In the genomic region with DNA sequence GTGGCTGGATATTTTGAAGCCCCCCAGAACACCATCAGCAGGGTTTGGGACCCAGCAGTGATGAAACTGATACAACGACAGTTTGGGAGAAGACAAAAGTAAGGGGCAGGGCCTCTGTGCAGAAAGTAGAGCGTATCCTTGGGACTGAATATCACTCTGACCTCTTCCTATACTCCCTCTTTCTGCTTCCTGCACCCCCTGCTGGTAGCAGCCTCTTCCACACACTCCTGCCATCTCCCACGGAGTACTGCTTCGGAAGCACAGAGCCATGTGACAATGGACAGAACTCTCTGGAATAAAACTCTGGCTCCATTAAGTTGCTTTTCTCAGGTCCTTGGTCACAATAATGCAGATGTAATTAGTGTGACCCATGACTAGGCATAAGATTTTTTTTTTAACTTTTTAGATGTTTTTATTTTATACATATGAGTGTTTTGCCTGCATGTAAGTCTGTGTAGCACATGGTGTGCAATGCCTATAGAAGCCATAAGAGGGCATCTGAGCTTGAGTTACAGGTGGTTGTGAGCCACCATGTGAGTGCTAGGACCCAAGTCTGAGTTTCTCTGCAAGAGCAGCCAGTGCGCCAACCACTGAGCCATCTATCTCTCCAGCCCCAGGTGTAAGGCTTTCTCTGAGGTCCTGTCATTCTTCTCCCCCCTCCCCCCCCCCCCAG, we compare ENCODE assay signal across 9 mouse cellular contexts.
DNase-seq lines count a peak whose midpoint lies in the region; ATAC-seq and TF ChIP-seq lines count a peak whose summit lies in the region.
"Had no signal": no experiment of that assay in that cellular context is flagged by ENCODE, and none has a peak within 500 bp of the region (broad histone marks: within the 10 kb centered on the region; RNA-seq: fewer than 3 reads in every experiment).

No protein-coding gene starts in this region.

- H3K27ac ChIP-seq in kidney, postnatal 0 days = no peak overlapping the region
- H3K27ac ChIP-seq in kidney, embryonic 14.5 days (ENCODE audit: low read depth, low read length) = no peak overlapping the region
- no peak overlapping the region for H3K27ac ChIP-seq in liver, embryonic 14.5 days
- H3K27ac ChIP-seq: hindbrain, embryonic 15.5 days had no signal

- ATAC-seq in CD4-positive, CD25-positive, alpha-beta regulatory T cell, adult 4 months = no peak
- no peak for ATAC-seq in kidney, postnatal 0 days (replicated peaks; ENCODE audit: low FRiP score, low read depth)
- ATAC-seq in kidney, embryonic 14.5 days (ENCODE audit: low FRiP score, low TSS enrichment) = no peak
- ATAC-seq in liver, embryonic 14.5 days (ENCODE audit: insufficient read depth) = no peak

- no peaks in the 10 kb centered on the region for H3K36me3 ChIP-seq in kidney, postnatal 0 days (ENCODE audit: insufficient read depth, low read length)
- no peaks in the 10 kb centered on the region; the same call in 1 of the 2 replicates for H3K36me3 ChIP-seq in kidney, embryonic 14.5 days (ENCODE audit: control insufficient read depth, insufficient read depth, low read length)
- peaks cover 4% of the 10 kb centered on the region for H3K36me3 ChIP-seq in liver, embryonic 14.5 days (replicated peaks; ENCODE audit: control insufficient read depth, insufficient read depth, low read depth)
- H3K36me3 ChIP-seq: hindbrain, embryonic 15.5 days had no signal

- H3K4me3 ChIP-seq in kidney, postnatal 0 days (replicated peaks; ENCODE audit: low read depth, low read length) = no peak overlapping the region
- H3K4me3 ChIP-seq in kidney, embryonic 14.5 days (ENCODE audit: low read length) = no peak overlapping the region
- no peak overlapping the region for H3K4me3 ChIP-seq in liver, embryonic 14.5 days (ENCODE audit: insufficient read depth in 1 of 2, low read depth in 2 of 2, low read length in 2 of 2)
- H3K4me3 ChIP-seq: hindbrain, embryonic 15.5 days had no signal

- H3K4me2 ChIP-seq in kidney, postnatal 0 days (ENCODE audit: low read length) = no peak overlapping the region
- H3K4me2 ChIP-seq in kidney, embryonic 14.5 days (replicated peaks; ENCODE audit: low read depth, low read length) = no peak overlapping the region
- H3K4me2 ChIP-seq in liver, embryonic 14.5 days (ENCODE audit: low read depth) = no peak overlapping the region
- H3K4me2 ChIP-seq: hindbrain, embryonic 15.5 days had no signal

- no peak overlapping the region for H3K9ac ChIP-seq in kidney, postnatal 0 days (ENCODE audit: low read depth, low read length)
- no peak overlapping the region for H3K9ac ChIP-seq in kidney, embryonic 14.5 days (ENCODE audit: low read depth, low read length)
- H3K9ac ChIP-seq in liver, embryonic 14.5 days (replicated peaks) = no peak overlapping the region
- H3K9ac ChIP-seq: hindbrain, embryonic 15.5 days had no signal

- TF ChIP-seq EP300 in liver, embryonic 14.5 days (IDR thresholded peaks at IDR 0.05; ENCODE audit: low read depth) = no peak

- peak; percentile 30 for DNase-seq in CD4-positive, CD25-positive, alpha-beta regulatory T cell, adult 2 months (ENCODE audit: low read depth, low spot score)
- DNase-seq in kidney, postnatal 0 days (ENCODE audit: low spot score) = peak; percentile 66
- peak; percentile 74 for DNase-seq in R1 (ENCODE audit: low read depth, low spot score)
- no peak for DNase-seq in liver, embryonic 14.5 days (ENCODE audit: low read depth in 3 of 3, low spot score in 3 of 3)
- no peak for DNase-seq in spleen, postnatal 36 days (ENCODE audit: low spot score in 2 of 2)
- no peak for DNase-seq in spleen, postnatal 4 days (ENCODE audit: low spot score in 2 of 2)

- peak; percentile 67 for TF ChIP-seq CTCF in kidney, postnatal 0 days (IDR thresholded peaks at IDR 0.05; ENCODE audit: low read depth)
- TF ChIP-seq CTCF in liver, embryonic 14.5 days (IDR thresholded peaks at IDR 0.05; ENCODE audit: low read depth) = peak; percentile 34

- no peaks in the 10 kb centered on the region for H3K9me3 ChIP-seq in kidney, postnatal 0 days (replicated peaks; ENCODE audit: low read length)
- no peaks in the 10 kb centered on the region for H3K9me3 ChIP-seq in kidney, embryonic 14.5 days (ENCODE audit: control insufficient read depth, low read length)
- H3K9me3 ChIP-seq in liver, embryonic 14.5 days (ENCODE audit: control insufficient read depth, low read length) = no peaks in the 10 kb centered on the region
- H3K9me3 ChIP-seq: hindbrain, embryonic 15.5 days had no signal

- 78% methylated on average over 5 of the region's 5 CpGs for WGBS in kidney, postnatal 0 days
- WGBS in kidney, embryonic 14.5 days = 85% methylated on average over 5 of the region's 5 CpGs
- 91% methylated on average over 5 of the region's 5 CpGs for WGBS in liver, embryonic 14.5 days (ENCODE audit: insufficient replicate concordance)

- no peaks in the 10 kb centered on the region for H3K27me3 ChIP-seq in kidney, postnatal 0 days (ENCODE audit: insufficient read depth, low read length)
- H3K27me3 ChIP-seq in kidney, embryonic 14.5 days (ENCODE audit: control insufficient read depth, insufficient read depth, low read length) = no peaks in the 10 kb centered on the region
- H3K27me3 ChIP-seq in liver, embryonic 14.5 days (ENCODE audit: control insufficient read depth, insufficient read depth, low read length) = no peaks in the 10 kb centered on the region
- H3K27me3 ChIP-seq: hindbrain, embryonic 15.5 days had no signal

- peaks cover 8% of the 10 kb centered on the region for H3K4me1 ChIP-seq in kidney, postnatal 0 days (replicated peaks; ENCODE audit: insufficient read depth, low read length)
- peaks cover 16% of the 10 kb centered on the region; the same call in 1 of the 2 replicates for H3K4me1 ChIP-seq in kidney, embryonic 14.5 days (ENCODE audit: control insufficient read depth, insufficient read depth, low read length)
- no peaks in the 10 kb centered on the region for H3K4me1 ChIP-seq in liver, embryonic 14.5 days (replicated peaks; ENCODE audit: control insufficient read depth in 2 of 2, insufficient read depth in 2 of 2, low read length in 1 of 2)

Comparison
In these comparisons a context has a peak if more than half of its experiments do, and no peak if none do; other contexts are left out.
1. DNase-seq: peak in CD4-positive, CD25-positive, alpha-beta regulatory T cell, adult 2 months (single experiment), kidney, postnatal 0 days (single experiment) and R1 (single experiment); none in liver, embryonic 14.5 days (0 of 3), spleen, postnatal 36 days (0 of 2) and spleen, postnatal 4 days (0 of 2).